Mouse (Mus musculus) adrenal gland, adult 18-20 months (tissue): ENCODE results near the gene Tbx19. TPM values are rescaled to one million over a fixed set of nuclear protein-coding genes. Genes with fewer than 3 reads are reported as not detected.

Source experiments
- DNase-seq, 2 experiments: peaks; one replicate each; pipeline ENCODE4 v3.0.0; 2021 to 2022; ENCODE audit warnings: low spot score in 2 of 2
- total RNA-seq, 2 experiments: library from RNA; stranded (reverse); gene quantifications; 1 replicate in 1 of 2; 2 replicates in 1 of 2; pipeline ENCODE4 v1.2.3; 2021

Gene Tbx19
- total RNA-seq, 2 experiments from 2014 or later, result not detected

GRCm38 (mm10) chr1:165119011-165119726, 41.4 kb downstream of the Tbx19 start:
- no peak for DNase-seq

- DNase-seq, result no peak
Observed at GRCm38 (mm10) chr1:165114460-165115175, 46.0 kb downstream of the Tbx19 start.

- no peak for DNase-seq
Observed at GRCm38 (mm10) chr1:165113700-165114099, 46.9 kb downstream of the Tbx19 start.

GRCm38 (mm10) chr1:165110659-165111058, 49.9 kb downstream of the Tbx19 start:
- no peak for DNase-seq

- DNase-seq, result no peak
Observed at GRCm38 (mm10) chr1:165109135-165109534, 51.4 kb downstream of the Tbx19 start.

GRCm38 (mm10) chr1:165108477-165108876, 52.1 kb downstream of the Tbx19 start:
- DNase-seq, result no peak

- no peak for DNase-seq
Observed at GRCm38 (mm10) chr1:165106011-165106385, 54.6 kb downstream of the Tbx19 start.

GRCm38 (mm10) chr1:165105270-165106010, 55.1 kb downstream of the Tbx19 start:
- no peak for DNase-seq

- DNase-seq, result no peak
Observed at GRCm38 (mm10) chr1:165104707-165105259, 55.8 kb downstream of the Tbx19 start.

- DNase-seq, result no peak
Observed at GRCm38 (mm10) chr1:165099569-165099968, 61.0 kb downstream of the Tbx19 start.

- no peak for DNase-seq
Observed at GRCm38 (mm10) chr1:165094871-165095270, 65.7 kb downstream of the Tbx19 start.

- no peak for DNase-seq
Observed at GRCm38 (mm10) chr1:165091721-165092120, 68.9 kb downstream of the Tbx19 start.

- DNase-seq, result no peak
Observed at GRCm38 (mm10) chr1:165089556-165089955, 71.0 kb downstream of the Tbx19 start.

Other genes starting within 250 kb of the Tbx19 start
- gene Xcl1, start 225.2 kb downstream of the Tbx19 start, total RNA-seq, result not detected
- gene Sft2d2, start 33.7 kb upstream of the Tbx19 start, total RNA-seq, result 10 to 100 TPM; 27.3 to 33.0 TPM
- gene Tiprl, start 76.2 kb upstream of the Tbx19 start, total RNA-seq, result 10 to 100 TPM; 46.3 to 47.7 TPM
- gene Gpr161, start 135.0 kb upstream of the Tbx19 start, total RNA-seq, result under 1 TPM; 0.51 to 0.73 TPM